Mouse (Mus musculus): Measurements from ENCODE around the gene Cnpy1. TPM values are rescaled to one million over a fixed set of nuclear protein-coding genes. Genes with fewer than 3 reads are reported as not detected.

Gene Cnpy1
- total and polyA plus RNA-seq, 3 experiments: not detected

DNA sequence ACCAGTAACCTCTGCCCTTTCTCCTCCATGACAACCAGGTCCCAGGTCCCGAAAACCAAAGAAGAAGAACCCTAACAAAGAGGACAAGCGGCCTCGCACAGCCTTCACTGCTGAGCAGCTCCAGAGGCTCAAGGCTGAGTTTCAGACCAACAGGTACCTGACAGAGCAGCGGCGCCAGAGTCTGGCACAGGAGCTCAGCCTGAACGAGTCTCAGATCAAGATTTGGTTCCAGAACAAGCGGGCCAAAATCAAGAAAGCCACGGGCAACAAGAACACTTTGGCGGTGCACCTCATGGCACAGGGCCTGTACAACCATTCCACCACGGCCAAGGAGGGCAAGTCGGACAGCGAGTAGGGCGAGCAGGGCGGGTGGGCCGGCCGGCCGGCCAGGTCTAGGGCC is 75.5 kb downstream of the Cnpy1 start:
- Histone ChIP-seq H3K79me2 (ENCODE audit: control insufficient read depth, insufficient read depth, low read length, poor library complexity) (no peaks in the 10 kb centered on the region), H3K4me1 (ENCODE audit: control insufficient read depth in 1 of 2, insufficient read depth in 2 of 2, low read length in 2 of 2) (no peaks in the 10 kb centered on the region), H3K9me3 (replicated peaks; ENCODE audit: insufficient read depth, low read length) (no peaks in the 10 kb centered on the region; the same call in 1 of the 2 replicates), H3K27me3 (ENCODE audit: control insufficient read depth in 1 of 2, insufficient read depth in 2 of 2, low read length in 2 of 2) (no peaks in the 10 kb centered on the region), H3K9ac (ENCODE audit: control insufficient read depth, low read depth, low read length, poor library complexity, severe bottlenecking) (no peak overlapping the region), H3K4me3 (ENCODE audit: control insufficient read depth in 1 of 2, insufficient read depth in 1 of 2, low read depth in 2 of 2, low read length in 2 of 2) (no peak overlapping the region), H3K27ac (ENCODE audit: control insufficient read depth, low read depth, low read length) (no peak overlapping the region), H3K36me3 (ENCODE audit: control insufficient read depth in 1 of 2, insufficient read depth in 2 of 2, low read length in 2 of 2) (no peaks in the 10 kb centered on the region)
- no peak for DNase-seq (ENCODE audit: low read depth, low spot score)
- TF ChIP-seq CHD2 (IDR thresholded peaks at IDR 0.05; ENCODE audit: low read length): no peak
- TF ChIP-seq JUND (IDR thresholded peaks at IDR 0.05; ENCODE audit: low read depth, low read length): no peak

DNA sequence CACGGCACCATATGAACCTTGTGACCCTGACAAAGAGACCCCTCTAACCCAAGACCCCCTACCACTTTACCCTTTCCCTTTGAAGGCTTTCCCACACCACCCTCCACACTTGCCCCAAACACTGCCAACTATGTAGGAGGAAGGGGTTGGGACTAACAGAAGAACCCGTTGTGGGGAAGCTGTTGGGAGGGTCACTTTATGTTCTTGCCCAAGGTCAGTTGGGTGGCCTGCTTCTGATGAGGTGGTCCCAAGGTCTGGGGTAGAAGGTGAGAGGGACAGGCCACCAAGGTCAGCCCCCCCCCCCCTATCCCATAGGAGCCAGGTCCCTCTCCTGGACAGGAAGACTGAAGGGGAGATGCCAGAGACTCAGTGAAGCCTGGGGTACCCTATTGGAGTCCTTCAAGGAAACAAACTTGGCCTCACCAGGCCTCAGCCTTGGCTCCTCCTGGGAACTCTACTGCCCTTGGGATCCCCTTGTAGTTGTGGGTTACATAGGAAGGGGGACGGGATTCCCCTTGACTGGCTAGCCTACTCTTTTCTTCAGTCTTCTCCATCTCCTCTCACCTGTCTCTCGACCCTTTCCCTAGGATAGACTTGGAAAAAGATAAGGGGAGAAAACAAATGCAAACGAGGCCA is 76.3 kb downstream of the Cnpy1 start:
- no peak for DNase-seq (ENCODE audit: low read depth, low spot score)
- Histone ChIP-seq H3K4me1 (ENCODE audit: control insufficient read depth in 1 of 2, insufficient read depth in 2 of 2, low read length in 2 of 2) (no peaks in the 10 kb centered on the region), H3K9me3 (replicated peaks; ENCODE audit: insufficient read depth, low read length) (no peaks in the 10 kb centered on the region; the same call in 1 of the 2 replicates), H3K36me3 (ENCODE audit: control insufficient read depth in 1 of 2, insufficient read depth in 2 of 2, low read length in 2 of 2) (no peaks in the 10 kb centered on the region), H3K27ac (ENCODE audit: control insufficient read depth, low read depth, low read length) (no peak overlapping the region), H3K27me3 (ENCODE audit: control insufficient read depth in 1 of 2, insufficient read depth in 2 of 2, low read length in 2 of 2) (no peaks in the 10 kb centered on the region), H3K4me3 (ENCODE audit: control insufficient read depth in 1 of 2, insufficient read depth in 1 of 2, low read depth in 2 of 2, low read length in 2 of 2) (no peak overlapping the region), H3K9ac (ENCODE audit: control insufficient read depth, low read depth, low read length, poor library complexity, severe bottlenecking) (no peak overlapping the region), H3K79me2 (ENCODE audit: control insufficient read depth, insufficient read depth, low read length, poor library complexity) (no peaks in the 10 kb centered on the region)
- TF ChIP-seq ZC3H11A (IDR thresholded peaks at IDR 0.05; ENCODE audit: low read depth, low read length): no peak
- no peak for TF ChIP-seq EP300 (IDR thresholded peaks at IDR 0.05; ENCODE audit: low read depth in 1 of 2, low read length in 2 of 2)

DNA sequence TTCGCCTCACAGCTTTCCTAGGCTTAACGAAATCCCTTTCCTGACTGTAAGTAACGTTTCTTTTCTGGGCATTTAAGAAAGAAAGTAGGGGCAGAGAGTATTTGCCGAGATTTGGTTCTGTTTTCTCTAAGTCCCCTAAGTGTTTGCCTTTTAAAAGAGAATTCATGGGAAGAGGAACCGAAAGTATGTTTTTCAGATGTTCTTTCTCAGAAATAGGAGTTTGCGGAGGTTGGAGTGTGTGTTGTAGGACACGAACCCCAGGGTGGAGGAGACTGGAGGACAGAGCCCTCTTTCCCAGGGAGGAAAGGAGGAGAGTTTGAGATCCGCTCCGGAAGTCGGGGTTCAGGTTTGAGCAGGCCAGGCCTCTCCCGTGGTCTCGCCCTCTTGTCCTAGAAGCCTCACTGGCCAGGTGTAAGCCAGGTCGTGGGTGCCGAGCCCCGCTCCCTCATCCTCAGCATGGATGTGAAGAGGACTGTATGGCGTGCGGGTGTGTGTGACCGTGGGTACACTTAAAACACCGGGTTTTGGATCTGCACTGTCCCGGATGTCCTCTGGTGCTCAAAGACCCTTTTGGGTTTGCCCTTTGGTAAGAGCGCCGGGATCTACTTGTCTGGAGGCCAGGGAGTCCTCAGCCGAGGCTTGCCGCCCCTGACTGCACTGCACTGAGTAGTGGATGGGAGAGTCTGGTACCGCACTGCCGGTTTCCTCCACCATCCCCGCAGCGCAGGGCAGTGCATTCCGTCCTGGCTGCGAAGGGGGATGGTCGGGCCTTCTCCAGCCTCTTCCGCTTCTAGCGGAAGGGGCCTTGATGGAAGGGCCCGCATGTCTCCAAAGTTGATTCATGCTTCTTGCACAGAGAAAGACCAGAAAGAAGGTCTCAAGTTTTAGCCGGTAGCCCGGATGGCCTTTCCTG is 77.1 kb downstream of the Cnpy1 start:
- TF ChIP-seq POLR2AphosphoS2 (IDR thresholded peaks at IDR 0.05; ENCODE audit: low read length): no peak
- TF ChIP-seq ZMIZ1 (IDR thresholded peaks at IDR 0.05; ENCODE audit: low read depth, low read length): no peak
- no peak for TF ChIP-seq CHD2 (IDR thresholded peaks at IDR 0.05; ENCODE audit: low read length)
- H3K79me2 ChIP-seq (ENCODE audit: control insufficient read depth, insufficient read depth, low read length, poor library complexity): no peaks in the 10 kb centered on the region
- no peaks in the 10 kb centered on the region for H3K36me3 ChIP-seq (ENCODE audit: control insufficient read depth in 1 of 2, insufficient read depth in 2 of 2, low read length in 2 of 2)
- H3K9ac ChIP-seq (ENCODE audit: control insufficient read depth, low read depth, low read length, poor library complexity, severe bottlenecking): no peak overlapping the region
- H3K9me3 ChIP-seq (replicated peaks; ENCODE audit: insufficient read depth, low read length): no peaks in the 10 kb centered on the region; the same call in 1 of the 2 replicates
- H3K4me3 ChIP-seq (ENCODE audit: control insufficient read depth in 1 of 2, insufficient read depth in 1 of 2, low read depth in 2 of 2, low read length in 2 of 2): no peak overlapping the region
- H3K27me3 ChIP-seq (ENCODE audit: control insufficient read depth in 1 of 2, insufficient read depth in 2 of 2, low read length in 2 of 2): no peaks in the 10 kb centered on the region
- H3K27ac ChIP-seq (ENCODE audit: control insufficient read depth, low read depth, low read length): no peak overlapping the region
- no peak for DNase-seq (ENCODE audit: low read depth, low spot score)
- H3K4me1 ChIP-seq (ENCODE audit: control insufficient read depth in 1 of 2, insufficient read depth in 2 of 2, low read length in 2 of 2): no peaks in the 10 kb centered on the region
